Mouse (Mus musculus): ENCODE data around the gene Gm49450.

Gm49450 gene

GRCm38 (mm10) chr15:98957475-98957874 lies 4.1 kb upstream of the Gm49450 start:
- no peak for DNase-seq (ENCODE audit: extremely low read depth, insufficient read length, low spot score)

GRCm38 (mm10) chr15:98956000-98956399 lies 2.6 kb upstream of the Gm49450 start:
- no peak for DNase-seq (ENCODE audit: extremely low read depth, insufficient read length, low spot score)

- no peak for DNase-seq (ENCODE audit: extremely low read depth, insufficient read length, low spot score)
Observed at GRCm38 (mm10) chr15:98955324-98955723, 2.0 kb upstream of the Gm49450 start.

- DNase-seq (ENCODE audit: extremely low read depth, insufficient read length, low spot score), result no peak
Observed at GRCm38 (mm10) chr15:98954425-98955253, 1.3 kb upstream of the Gm49450 start.

GRCm38 (mm10) chr15:98952751-98953400 lies 475 bp downstream of the Gm49450 start:
- DNase-seq (ENCODE audit: extremely low read depth, insufficient read length, low spot score), result peak; percentile 92

- DNase-seq (ENCODE audit: extremely low read depth, insufficient read length, low spot score), result no peak
Observed at GRCm38 (mm10) chr15:98952063-98952455, 1.3 kb downstream of the Gm49450 start.

- peak; percentile 32 for DNase-seq (ENCODE audit: extremely low read depth, insufficient read length, low spot score)
Observed at GRCm38 (mm10) chr15:98951122-98952062, 2.0 kb downstream of the Gm49450 start.

GRCm38 (mm10) chr15:98949607-98949892 lies 3.8 kb downstream of the Gm49450 start:
- no peak for DNase-seq (ENCODE audit: extremely low read depth, insufficient read length, low spot score)

GRCm38 (mm10) chr15:98948857-98949606 lies 4.3 kb downstream of the Gm49450 start:
- no peak for DNase-seq (ENCODE audit: extremely low read depth, insufficient read length, low spot score)

GRCm38 (mm10) chr15:98948382-98948781 lies 5.0 kb downstream of the Gm49450 start:
- no peak for DNase-seq (ENCODE audit: extremely low read depth, insufficient read length, low spot score)

GRCm38 (mm10) chr15:98947884-98948283 lies 5.5 kb downstream of the Gm49450 start:
- no peak for DNase-seq (ENCODE audit: extremely low read depth, insufficient read length, low spot score)

GRCm38 (mm10) chr15:98943133-98943532 lies 10.2 kb downstream of the Gm49450 start:
- no peak for DNase-seq (ENCODE audit: extremely low read depth, insufficient read length, low spot score)

- DNase-seq (ENCODE audit: extremely low read depth, insufficient read length, low spot score), result no peak
Observed at GRCm38 (mm10) chr15:98942081-98942480, 11.3 kb downstream of the Gm49450 start.

- DNase-seq (ENCODE audit: extremely low read depth, insufficient read length, low spot score), result peak; percentile 55
Observed at GRCm38 (mm10) chr15:98941539-98941938, 11.8 kb downstream of the Gm49450 start.

- DNase-seq (ENCODE audit: extremely low read depth, insufficient read length, low spot score), result peak; percentile 51
Observed at GRCm38 (mm10) chr15:98940816-98941215, 12.5 kb downstream of the Gm49450 start.

- peak; percentile 92 for DNase-seq (ENCODE audit: extremely low read depth, insufficient read length, low spot score)
Observed at GRCm38 (mm10) chr15:98934217-98934839, 19.0 kb downstream of the Gm49450 start, which contains the start of gene Tuba1b. Gene Tuba1b (minus strand): TSS chr15:98934565.

- peak; percentile 95 for DNase-seq (ENCODE audit: extremely low read depth, insufficient read length, low spot score)
Observed at GRCm38 (mm10) chr15:98933833-98934216, 19.5 kb downstream of the Gm49450 start.

GRCm38 (mm10) chr15:98933004-98933671 lies 20.2 kb downstream of the Gm49450 start:
- DNase-seq (ENCODE audit: extremely low read depth, insufficient read length, low spot score), result peak; percentile 44

- DNase-seq (ENCODE audit: extremely low read depth, insufficient read length, low spot score), result no peak
Observed at GRCm38 (mm10) chr15:98930998-98931397, 22.4 kb downstream of the Gm49450 start.
